Mouse (Mus musculus) kidney, adult 18-20 months (tissue): ENCODE results near the gene Ctnnbip1.
"Not testable (repeated sequence)": the region's sequence is repeated elsewhere in the genome, so short reads cannot be mapped to it uniquely, and the experiment has no call there.

Experiments
- DNase-seq: peaks from one replicate; pipeline ENCODE4 v3.0.0; 2021

Gene Ctnnbip1

GRCm38 (mm10) chr4:149591486-149591885, 73.5 kb downstream of the Ctnnbip1 start:
- no peak for DNase-seq

- DNase-seq = no peak
These were observed 77.0 kb downstream of the Ctnnbip1 start for GRCm38 (mm10) chr4:149594913-149595581.

- DNase-seq = no peak
These were observed 79.7 kb downstream of the Ctnnbip1 start for GRCm38 (mm10) chr4:149597641-149598208.

GRCm38 (mm10) chr4:149599549-149599948, 81.5 kb downstream of the Ctnnbip1 start:
- DNase-seq = no peak

GRCm38 (mm10) chr4:149600130-149600529, 82.1 kb downstream of the Ctnnbip1 start:
- no peak for DNase-seq

- DNase-seq = no peak
These were observed 83.4 kb downstream of the Ctnnbip1 start for GRCm38 (mm10) chr4:149601484-149601883.

GRCm38 (mm10) chr4:149602236-149602635, 84.2 kb downstream of the Ctnnbip1 start:
- no peak for DNase-seq

- no peak for DNase-seq
These were observed 85.8 kb downstream of the Ctnnbip1 start for GRCm38 (mm10) chr4:149603860-149604259.

- DNase-seq = no peak
These were observed 86.5 kb downstream of the Ctnnbip1 start for GRCm38 (mm10) chr4:149604518-149604917.

GRCm38 (mm10) chr4:149606056-149606455, 88.0 kb downstream of the Ctnnbip1 start:
- DNase-seq = no peak

- no peak for DNase-seq
These were observed 88.8 kb downstream of the Ctnnbip1 start for GRCm38 (mm10) chr4:149606766-149607358.

GRCm38 (mm10) chr4:149607591-149608308, 89.7 kb downstream of the Ctnnbip1 start:
- no peak for DNase-seq

GRCm38 (mm10) chr4:149608309-149608638, 90.2 kb downstream of the Ctnnbip1 start:
- DNase-seq = no peak

- no peak for DNase-seq
These were observed 91.4 kb downstream of the Ctnnbip1 start for GRCm38 (mm10) chr4:149609256-149610025.

- DNase-seq = peak; percentile 58
These were observed 93.5 kb downstream of the Ctnnbip1 start for GRCm38 (mm10) chr4:149611376-149612044.

- DNase-seq = not testable (repeated sequence)
These were observed 95.5 kb downstream of the Ctnnbip1 start for GRCm38 (mm10) chr4:149613497-149613896.

GRCm38 (mm10) chr4:149614869-149615268, 96.8 kb downstream of the Ctnnbip1 start:
- DNase-seq = no peak
